ENCODE assay signal across 18 mouse cellular contexts in genomic region chr10:28059222-28059621, GRCm38 (mm10).
"Had no signal": no experiment of that assay in that cellular context is flagged by ENCODE, and none has a peak within 500 bp of the region (broad histone marks: within the 10 kb centered on the region; RNA-seq: fewer than 3 reads in every experiment).

No protein-coding gene starts in this region.

- H3K4me2 ChIP-seq: lung, embryonic 14.5 days; midbrain, embryonic 12.5 days; neural tube, embryonic 13.5 days; neural tube, embryonic 15.5 days had no signal

- H3K27ac ChIP-seq: midbrain, embryonic 10.5 days; midbrain, embryonic 12.5 days; neural tube, embryonic 13.5 days; neural tube, embryonic 15.5 days had no signal

- H3K36me3 ChIP-seq: midbrain, embryonic 10.5 days; midbrain, embryonic 12.5 days; neural tube, embryonic 13.5 days; neural tube, embryonic 15.5 days had no signal

- H3K9me3 ChIP-seq: midbrain, embryonic 10.5 days; midbrain, embryonic 12.5 days; neural tube, embryonic 13.5 days; neural tube, embryonic 15.5 days had no signal

- H3K27me3 ChIP-seq: midbrain, embryonic 12.5 days; neural tube, embryonic 13.5 days; neural tube, embryonic 15.5 days had no signal

- H3K4me1 ChIP-seq: midbrain, embryonic 10.5 days; midbrain, embryonic 12.5 days; neural tube, embryonic 13.5 days; neural tube, embryonic 15.5 days had no signal

- H3K4me3 ChIP-seq: midbrain, embryonic 10.5 days; midbrain, embryonic 12.5 days; myocyte; neural tube, embryonic 13.5 days; neural tube, embryonic 15.5 days had no signal

- DNase-seq: lung, embryonic 14.5 days; lung, postnatal 10 days; lung, postnatal 4 days; midbrain, embryonic 14.5 days; retina, postnatal 1 day; right cerebral cortex, adult 18-20 months; right cerebral cortex, postnatal 25 days; right cerebral cortex, postnatal 4 days; spleen, adult 18-20 months; thymus, adult 18-20 months; thymus, postnatal 14 days; thymus, postnatal 36 days had no signal

- ATAC-seq: midbrain, embryonic 16.5 days had no signal

- H3K9ac ChIP-seq: lung, embryonic 14.5 days; midbrain, embryonic 12.5 days; neural tube, embryonic 13.5 days; neural tube, embryonic 15.5 days had no signal
